Mouse (Mus musculus): ENCODE results near the gene Smu1.
A peak's percentile ranks its signal among the peaks of the same experiment; 100 is the strongest.

DNA sequence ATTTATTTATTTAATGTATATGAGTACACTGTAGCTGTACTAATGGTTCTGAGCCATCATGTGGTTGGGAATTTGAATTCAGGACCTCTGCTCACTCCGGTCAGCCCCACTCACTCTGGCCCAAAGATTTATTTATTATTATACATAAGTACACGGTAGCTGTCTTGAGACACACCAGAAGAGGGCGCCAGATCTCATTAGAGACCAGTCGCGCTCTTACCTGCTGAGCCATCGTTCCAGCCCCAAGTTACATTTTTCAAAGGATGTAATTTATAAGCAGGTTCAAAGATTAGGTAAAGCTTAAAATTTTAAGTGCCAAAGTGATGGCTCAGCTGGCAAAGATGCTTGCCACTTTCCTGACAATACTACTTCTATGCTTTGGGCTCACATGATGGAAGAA, 20.9 kb upstream of the Smu1 start:
- TF ChIP-seq CTCF (IDR thresholded peaks at IDR 0.05; ENCODE audit: low read depth) (peak; percentile 18; the same call in 1 of the 2 replicates), EP300 (IDR thresholded peaks at IDR 0.05; ENCODE audit: low read depth) (no peak)

All from heart, postnatal 0 days (tissue).